Mouse (Mus musculus) lung, adult 18-20 months (tissue): ENCODE data around the gene Dkk3.
A peak's percentile ranks its signal among the peaks of the same experiment; 100 is the strongest.
"Not testable (repeated sequence)": the region's sequence is repeated elsewhere in the genome, so short reads cannot be mapped to it uniquely, and the experiment has no call there.

Source experiments
- DNase-seq, 2 experiments: peaks; one replicate each; pipeline ENCODE4 v3.0.0; 2022; ENCODE audit warnings: mixed read lengths in 2 of 2

Gene Dkk3

DNA sequence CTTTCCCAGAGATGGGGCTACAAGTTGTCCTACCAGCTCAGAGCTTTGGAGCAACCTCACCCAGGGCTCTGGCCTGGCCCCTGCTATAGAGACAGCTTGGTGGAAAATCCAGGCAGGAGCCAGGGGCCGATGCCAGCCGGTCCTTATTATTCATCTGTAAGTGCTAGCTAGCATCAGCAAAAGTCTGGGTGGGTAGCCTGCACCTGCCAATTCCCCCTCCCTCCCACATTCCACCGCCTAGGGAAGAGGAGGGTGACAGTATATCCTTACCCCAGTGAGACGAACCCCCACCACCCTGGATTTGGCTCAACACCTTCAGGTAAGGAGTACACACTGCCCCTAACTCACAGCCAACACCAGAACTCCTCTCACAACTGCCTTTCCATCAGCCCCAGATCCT is 30.9 kb downstream of the Dkk3 start:
- DNase-seq: no peak

- no peak for DNase-seq
These were observed 31.7 kb downstream of the Dkk3 start for GRCm38 (mm10) chr7:112127085-112127637.

- no peak for DNase-seq
These were observed 33.1 kb downstream of the Dkk3 start for GRCm38 (mm10) chr7:112125625-112126260.

DNA sequence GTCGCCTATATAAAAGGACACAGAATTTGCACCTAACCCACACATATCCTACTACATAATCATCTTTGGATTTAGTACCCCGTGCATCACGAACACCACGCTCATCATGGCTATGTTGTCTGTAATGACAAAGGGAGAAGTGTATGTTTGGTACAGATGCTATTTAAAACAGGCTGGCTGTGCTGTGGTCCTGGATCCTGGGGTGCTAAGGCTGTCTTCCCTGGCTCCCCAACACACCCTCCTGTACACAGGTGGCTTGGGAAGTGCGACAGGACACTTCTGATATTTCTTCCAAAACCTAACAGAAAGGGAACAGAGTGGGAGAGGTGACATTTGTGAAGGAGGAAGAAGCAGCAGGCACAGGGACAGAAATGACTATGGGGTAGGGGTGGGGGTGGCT is 35.2 kb downstream of the Dkk3 start:
- no peak for DNase-seq

DNA sequence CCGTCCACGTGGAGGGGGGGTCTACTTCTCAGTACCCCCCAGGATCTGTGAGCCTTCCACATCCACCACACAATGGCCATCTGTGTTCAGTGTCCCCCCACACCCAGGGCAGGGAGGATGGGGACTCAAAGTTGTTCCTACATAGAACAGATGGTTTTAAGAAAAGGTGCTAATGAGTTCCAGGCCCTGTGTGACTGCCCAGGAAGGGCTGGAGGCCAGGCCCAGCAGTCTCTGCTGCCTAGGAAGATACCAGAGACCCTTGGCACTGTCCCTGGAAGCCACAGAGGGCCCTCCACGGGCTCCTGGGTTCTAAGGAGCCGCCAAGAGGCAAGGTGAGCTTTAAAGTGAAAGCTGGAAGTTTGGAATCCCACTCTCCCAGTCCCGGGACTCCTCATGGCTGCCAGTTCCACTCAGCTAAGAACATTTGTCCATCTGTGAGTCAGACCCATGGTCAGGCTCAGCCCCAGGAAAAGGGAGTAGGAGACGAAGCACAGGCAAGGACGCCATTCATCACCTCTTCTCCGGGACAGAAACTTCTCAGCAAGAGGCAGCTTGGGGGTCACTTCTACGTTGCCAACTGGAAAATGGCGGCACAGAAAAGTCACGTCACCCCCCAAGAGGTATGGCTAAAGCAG is 36.9 kb downstream of the Dkk3 start:
- no peak for DNase-seq

DNA sequence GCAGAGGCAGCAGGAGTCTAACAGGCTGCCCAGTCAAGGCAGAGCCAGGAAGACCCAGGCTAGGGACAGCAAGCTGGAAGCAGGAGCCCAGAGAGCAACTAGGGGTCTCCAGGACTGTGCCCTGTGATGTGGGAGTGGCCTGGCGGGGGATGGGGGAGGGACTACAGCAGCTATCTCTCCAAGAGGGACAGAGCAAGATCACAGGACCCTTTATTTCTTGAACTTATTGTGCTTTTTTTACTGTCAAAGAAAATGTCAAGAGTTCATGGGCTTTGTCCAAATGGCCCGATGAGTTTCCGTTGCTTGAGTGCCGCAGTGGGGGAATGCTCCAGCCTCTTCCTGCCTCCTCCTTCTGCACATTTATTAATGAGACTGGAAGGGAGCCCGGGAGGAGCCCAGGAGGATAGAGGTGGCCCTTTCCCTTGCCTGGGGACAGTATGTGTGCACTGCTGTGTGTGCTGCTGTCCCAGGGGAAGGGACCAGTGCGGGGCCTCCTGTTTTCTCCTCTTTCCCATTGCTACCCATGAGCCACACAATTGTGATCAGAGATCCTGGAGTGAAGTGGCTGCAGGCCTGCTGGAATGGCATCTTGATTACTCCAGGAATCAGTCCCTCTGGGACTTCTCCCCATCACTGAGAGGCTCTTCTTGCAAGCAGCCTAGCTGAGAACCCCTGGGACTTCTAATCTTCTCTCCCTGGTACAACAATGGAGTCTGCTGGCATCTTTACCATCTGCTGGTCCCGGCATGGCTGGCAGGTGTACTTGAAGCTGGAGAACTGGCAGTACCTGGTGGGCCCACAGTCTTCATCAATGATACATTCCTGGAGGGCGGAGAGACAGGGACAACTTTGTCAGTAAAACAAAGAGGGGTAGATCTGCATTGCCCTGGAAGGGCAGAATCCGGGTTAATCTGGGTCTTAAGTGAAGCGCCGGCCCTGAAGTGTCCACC is 37.7 kb downstream of the Dkk3 start:
- DNase-seq: no peak

DNA sequence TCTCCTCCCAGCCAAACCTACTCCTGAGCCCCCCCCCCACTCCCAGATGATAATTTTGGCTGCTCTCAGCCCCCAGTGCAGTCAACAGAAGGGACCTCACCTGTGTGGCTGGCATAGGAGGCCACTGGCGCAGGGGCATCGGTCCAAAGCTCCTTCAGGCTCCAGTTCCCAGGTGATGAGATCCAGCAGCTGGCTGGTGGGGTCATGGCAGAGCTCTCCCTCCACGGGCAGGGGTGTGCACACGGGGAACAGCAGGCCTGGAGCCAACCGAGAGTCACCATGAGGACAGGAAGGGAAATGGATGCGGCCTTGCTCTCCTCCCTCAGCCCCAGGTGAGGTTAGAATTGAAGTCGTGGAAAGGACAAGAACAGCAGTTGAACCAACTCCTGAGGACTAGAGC is 39.6 kb downstream of the Dkk3 start:
- DNase-seq: no peak

DNA sequence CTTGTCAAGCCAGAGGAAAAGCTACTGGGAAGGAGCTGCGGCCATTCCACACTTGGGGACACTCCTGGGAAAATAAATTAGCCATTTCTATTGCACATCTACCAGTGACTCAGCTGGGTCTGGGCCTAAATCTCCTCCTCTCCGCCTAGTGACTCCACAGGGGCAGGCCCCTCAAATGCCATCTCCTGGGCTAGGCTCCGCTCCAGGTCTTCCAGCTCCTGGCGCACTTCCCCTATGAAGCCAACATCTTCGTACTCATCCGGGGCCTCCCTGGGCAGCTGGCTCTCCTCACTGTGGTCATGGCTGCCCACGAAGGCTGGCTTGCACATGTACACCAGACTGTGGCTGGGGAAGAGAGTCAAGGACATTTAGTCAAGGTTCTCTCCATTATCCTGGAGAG is 40.8 kb downstream of the Dkk3 start:
- DNase-seq: no peak

GRCm38 (mm10) chr7:112117501-112117900 is 41.4 kb downstream of the Dkk3 start:
- no peak for DNase-seq

- no peak for DNase-seq
These were observed 48.1 kb downstream of the Dkk3 start for GRCm38 (mm10) chr7:112110638-112111372.

- DNase-seq: no peak
These were observed 50.1 kb downstream of the Dkk3 start for GRCm38 (mm10) chr7:112108757-112109156.

DNA sequence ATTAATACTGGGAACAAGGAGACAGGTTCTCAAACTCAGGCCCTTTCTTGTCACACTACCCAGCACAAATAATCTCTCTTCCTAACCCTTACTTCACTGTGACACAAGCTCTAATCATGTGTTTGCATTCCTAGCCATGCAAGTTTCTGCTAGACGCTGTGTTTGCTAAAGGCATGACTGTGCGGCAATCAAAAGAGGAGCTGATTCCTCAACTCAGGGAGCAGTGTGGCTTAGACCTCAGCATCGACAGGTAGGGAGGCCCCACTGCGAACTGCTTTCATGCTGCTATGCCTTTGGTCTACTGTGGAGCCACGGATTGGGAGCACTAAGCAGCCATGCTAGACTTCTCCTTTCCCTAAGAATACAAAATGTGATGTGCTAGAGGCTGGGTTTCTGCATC is 55.0 kb downstream of the Dkk3 start:
- no peak for DNase-seq

DNA sequence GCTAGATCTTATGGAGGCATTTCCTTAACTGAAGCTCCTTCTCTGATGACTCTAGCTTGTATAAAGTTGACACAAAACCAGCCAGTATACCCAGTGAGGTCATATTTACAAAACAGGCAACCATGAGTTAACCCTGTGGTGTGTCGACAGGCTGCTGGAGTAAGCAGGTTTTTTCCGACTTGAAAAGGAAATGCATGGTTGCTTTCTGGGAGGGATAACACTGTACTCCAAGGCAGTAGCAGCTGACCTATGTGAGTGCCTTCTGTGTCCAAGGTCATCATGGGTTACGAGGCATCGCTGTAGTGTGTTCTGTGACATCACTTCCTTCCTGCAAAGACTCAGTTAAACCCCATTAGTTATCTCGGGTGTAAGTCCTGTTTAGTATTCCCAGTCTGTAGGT is 55.9 kb downstream of the Dkk3 start:
- DNase-seq: no peak

DNA sequence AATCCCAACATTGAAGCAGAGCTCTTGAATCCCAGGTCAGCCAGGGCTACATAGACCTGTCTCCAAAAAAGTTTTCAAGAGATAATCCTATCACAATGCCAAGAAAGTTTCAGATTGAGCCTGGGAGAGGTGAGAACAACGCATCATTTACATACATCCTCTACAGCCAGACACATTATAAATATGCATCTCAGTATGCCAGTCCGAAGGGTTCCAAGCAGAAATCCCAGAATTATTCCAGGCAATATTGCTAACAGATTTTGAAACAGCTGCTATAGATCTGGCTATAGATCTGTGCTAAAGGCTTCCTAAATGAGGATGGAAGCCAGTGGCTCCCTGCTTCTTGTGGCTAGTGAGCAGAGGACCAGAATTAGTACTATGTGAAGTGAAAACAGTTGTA is 58.0 kb downstream of the Dkk3 start:
- no peak for DNase-seq

DNA sequence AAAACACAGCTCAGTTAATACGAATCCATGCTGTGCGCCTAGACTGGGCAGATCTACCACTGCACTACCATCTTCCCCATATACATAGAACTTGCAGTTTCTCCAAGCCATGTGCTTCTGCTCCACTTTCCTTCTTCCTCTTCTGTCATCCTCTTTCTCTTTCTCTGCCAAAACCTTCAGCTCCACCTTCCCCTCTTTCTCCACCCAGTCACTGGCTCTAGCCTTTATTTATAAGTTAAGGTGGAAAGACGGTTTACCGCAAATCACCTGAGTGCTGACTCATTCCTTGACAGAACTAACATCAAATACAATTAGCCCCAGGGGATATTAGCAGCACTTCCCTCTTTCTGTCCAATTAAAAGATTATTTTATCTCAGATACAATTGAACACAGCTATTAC is 63.9 kb downstream of the Dkk3 start:
- not testable (repeated sequence) for DNase-seq

- no peak for DNase-seq
These were observed 72.7 kb downstream of the Dkk3 start for GRCm38 (mm10) chr7:112086186-112086585.

- peak; percentile 78 to 83 for DNase-seq
These were observed 73.8 kb downstream of the Dkk3 start for GRCm38 (mm10) chr7:112085062-112085461.

DNA sequence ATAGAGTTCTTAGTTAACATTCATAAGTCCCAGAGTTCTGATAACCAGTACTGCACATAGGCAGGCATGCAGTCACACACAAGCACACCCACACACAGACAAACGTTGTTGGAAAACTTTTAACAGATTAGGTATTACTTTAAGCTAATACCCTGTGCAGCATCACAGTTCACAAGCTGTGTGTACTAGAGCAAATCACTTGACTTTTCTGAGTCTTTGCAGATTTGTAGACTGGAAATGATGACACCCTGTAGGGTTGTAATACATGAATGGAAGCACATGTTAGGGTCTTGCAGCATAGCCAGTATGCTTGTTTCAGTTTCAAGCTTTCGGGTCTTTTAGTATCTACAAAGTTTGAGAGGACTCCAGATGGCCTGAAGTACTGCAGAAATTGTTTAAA is 74.6 kb downstream of the Dkk3 start:
- DNase-seq: no peak

DNA sequence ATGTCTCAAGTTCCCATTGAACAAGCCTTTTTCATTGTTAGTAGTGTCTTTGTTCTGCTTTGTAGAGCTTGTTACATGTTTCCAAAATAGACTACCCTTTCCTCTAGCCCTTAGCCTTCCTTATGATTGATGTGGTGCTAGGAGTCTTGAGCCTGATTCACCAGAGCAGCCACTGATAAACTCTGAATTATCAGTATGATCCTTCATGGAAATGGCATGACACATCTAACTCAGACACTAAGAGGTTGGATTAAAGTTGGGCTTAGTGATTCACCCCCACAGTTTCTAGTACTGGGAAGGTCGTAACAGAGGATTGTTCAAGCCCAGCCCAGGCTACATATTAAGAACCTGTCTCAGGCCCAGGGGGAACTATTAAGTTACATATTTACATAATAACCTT is 76.2 kb downstream of the Dkk3 start:
- DNase-seq: no peak

DNA sequence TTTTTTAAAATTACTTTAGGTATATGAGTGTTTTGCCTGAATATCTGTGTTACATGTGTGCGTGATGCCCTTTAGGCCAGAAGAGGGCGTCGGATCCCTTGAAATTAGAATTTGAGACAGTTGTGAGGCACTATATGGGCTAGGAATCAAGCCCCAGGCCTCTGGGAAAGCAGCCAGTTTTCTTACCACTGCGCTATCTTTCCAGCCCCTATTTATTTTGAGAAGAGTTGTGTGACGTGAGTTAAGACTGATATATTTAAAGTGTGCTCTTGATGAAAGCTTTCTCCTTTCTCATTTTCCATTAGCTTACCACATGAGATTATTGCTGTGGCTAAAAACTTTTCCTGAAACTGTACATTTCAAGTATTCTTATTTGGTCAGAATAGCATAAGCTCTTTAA is 84.0 kb downstream of the Dkk3 start:
- DNase-seq: no peak
